Comparison of ENCODE assay signal across 10 mouse cellular contexts in genomic region chr11:119203423-119203822, GRCm38 (mm10). TPM values are rescaled to one million over a fixed set of nuclear protein-coding genes. Genes with fewer than 3 reads are reported as not detected.
DNase-seq lines count a peak whose midpoint lies in the region; ATAC-seq and TF ChIP-seq lines count a peak whose summit lies in the region.
"Had no signal": no experiment of that assay in that cellular context is flagged by ENCODE, and none has a peak within 500 bp of the region (broad histone marks: within the 10 kb centered on the region; RNA-seq: fewer than 3 reads in every experiment).

No protein-coding gene starts in this region.

- H3K27ac ChIP-seq in cortical plate, adult 2 months (ENCODE audit: insufficient read depth, low read length): no peak overlapping the region
- H3K27ac ChIP-seq: midbrain, embryonic 12.5 days had no signal

- no peak for ATAC-seq in CD4-positive, CD25-positive, alpha-beta regulatory T cell, adult 4 months

- DNase-seq in CD4-positive, CD25-positive, alpha-beta regulatory T cell, adult 2 months (ENCODE audit: low read depth, low spot score): peak; percentile 53
- DNase-seq in kidney, postnatal 10 days: peak; percentile 55
- no peak for DNase-seq in kidney, postnatal 14 days
- DNase-seq in lung, postnatal 25 days (ENCODE audit: low spot score): peak; percentile 47
- no peak for DNase-seq in frontal cortex, adult 2 months (ENCODE audit: extremely low spot score in 1 of 2, low spot score in 1 of 2)
- no peak for DNase-seq in left cerebral cortex, adult 8-10 months (ENCODE audit: low spot score in 2 of 2)

- no peak for TF ChIP-seq POLR2A in cortical plate, adult 2 months (IDR thresholded peaks at IDR 0.05; ENCODE audit: extremely low read depth, insufficient read depth, low read length)

- H3K4me3 ChIP-seq in cortical plate, adult 2 months (ENCODE audit: insufficient read depth, low read length): no peak overlapping the region
- H3K4me3 ChIP-seq: erythroblast, embryonic 14.5 days; midbrain, embryonic 12.5 days had no signal

- H3K4me1 ChIP-seq in cortical plate, adult 2 months (ENCODE audit: control insufficient read depth, insufficient read depth, low read length): no peaks in the 10 kb centered on the region
- H3K4me1 ChIP-seq: midbrain, embryonic 12.5 days had no signal

- TF ChIP-seq CTCF in cortical plate, adult 2 months (IDR thresholded peaks at IDR 0.05; ENCODE audit: extremely low read depth, insufficient read depth, low read length): peak; percentile 65

RNA-seq across cellular contexts. Expression of gene Tbc1d16, which starts 24.9 kb away (rescaled TPM):
- 1 to 10 TPM in 1 of 2 experiments, under 1 TPM in 1; 0.72 to 1.0 TPM for polyA plus RNA-seq in CD4-positive, CD25-positive, alpha-beta regulatory T cell, adult 4 months (2017; shearing (Covaris generic))
- 15.5 and 17.6 TPM in 2 replicates for polyA plus RNA-seq in cortical plate, adult 2 months (2012; rRNA removed)
- 17.9 and 20.6 TPM in 2 replicates for polyA plus RNA-seq in frontal cortex, adult 2 months (2012; rRNA removed)
- 10 to 100 TPM; 32.9 to 39.8 (median 35.6) TPM for total RNA-seq in left cerebral cortex, adult 8-10 months (2022)

RNA-seq across cellular contexts. Expression of gene Ccdc40, which starts 24.9 kb away (rescaled TPM):
- polyA plus RNA-seq in CD4-positive, CD25-positive, alpha-beta regulatory T cell, adult 4 months (2017; shearing (Covaris generic)): 1 to 10 TPM; 2.9 to 3.6 TPM
- polyA plus RNA-seq in cortical plate, adult 2 months (2012; rRNA removed): 1.4 TPM in 2 replicates
- polyA plus RNA-seq in frontal cortex, adult 2 months (2012; rRNA removed): 1.7 and 1.9 TPM in 2 replicates
- 1 to 10 TPM; 1.1 to 3.2 (median 1.7) TPM for total RNA-seq in left cerebral cortex, adult 8-10 months (2022)

Comparison
In these comparisons a context has a peak if more than half of its experiments do, and no peak if none do; other contexts are left out.
1. DNase-seq: peak in CD4-positive, CD25-positive, alpha-beta regulatory T cell, adult 2 months (single experiment), kidney, postnatal 10 days (single experiment) and lung, postnatal 25 days (single experiment); none in kidney, postnatal 14 days (single experiment), frontal cortex, adult 2 months (0 of 2) and left cerebral cortex, adult 8-10 months (0 of 2).